Mouse (Mus musculus): ENCODE measurements around the gene Fry. TPM values are rescaled to one million over a fixed set of nuclear protein-coding genes. Genes with fewer than 3 reads are reported as not detected.

The Fry gene
- total RNA-seq, 2 experiments from 2014 or later, result 213 to 215 TPM

- no peak for DNase-seq (ENCODE audit: low spot score in 2 of 2)
Measured at GRCm38 (mm10) chr5:150384272-150385215, 266.1 kb downstream of the Fry start.

DNA sequence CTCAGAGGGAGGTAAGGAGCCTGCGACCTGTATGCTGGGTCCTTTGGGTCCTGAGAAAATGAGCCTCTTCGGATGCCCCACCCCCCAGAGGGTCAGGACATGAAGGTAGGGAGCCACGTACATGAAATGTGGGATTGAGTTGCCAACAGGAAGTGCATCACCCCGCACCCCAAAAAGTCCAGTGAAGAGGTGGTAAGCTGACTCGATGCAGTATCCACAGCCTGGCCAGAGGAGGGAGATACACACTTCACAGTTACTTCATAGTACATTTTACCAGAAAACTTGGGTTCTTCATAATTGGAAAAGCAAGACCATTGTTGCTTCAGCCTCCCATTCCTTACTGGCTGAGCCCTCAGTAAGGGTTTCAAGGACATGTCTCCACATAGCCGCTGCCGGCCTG lies 266.8 kb downstream of the Fry start:
- DNase-seq (ENCODE audit: low spot score in 2 of 2), result no peak

DNA sequence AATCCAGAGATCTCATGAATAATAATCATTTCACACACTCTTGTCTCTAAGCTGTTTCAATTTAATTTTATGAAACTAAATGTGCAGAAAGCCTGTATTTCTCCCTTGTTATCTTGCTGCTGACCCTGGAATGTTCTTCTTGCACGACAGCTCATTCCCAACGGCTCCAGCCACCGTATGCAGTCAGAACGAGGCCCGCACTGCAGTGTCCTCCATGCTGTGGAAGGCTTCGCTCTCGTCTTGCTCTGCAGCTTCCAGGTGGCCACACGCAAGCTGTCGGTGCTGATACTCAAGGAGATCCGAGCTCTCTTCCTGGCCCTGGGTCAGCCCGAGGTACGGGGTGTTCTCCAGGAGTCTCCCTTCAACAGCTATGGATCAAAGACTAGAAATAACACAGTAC lies 270.2 kb downstream of the Fry start:
- no peak for DNase-seq (ENCODE audit: low spot score in 2 of 2)

- DNase-seq (ENCODE audit: low spot score in 2 of 2), result no peak
Measured at GRCm38 (mm10) chr5:150389589-150390377, 271.3 kb downstream of the Fry start.

DNA sequence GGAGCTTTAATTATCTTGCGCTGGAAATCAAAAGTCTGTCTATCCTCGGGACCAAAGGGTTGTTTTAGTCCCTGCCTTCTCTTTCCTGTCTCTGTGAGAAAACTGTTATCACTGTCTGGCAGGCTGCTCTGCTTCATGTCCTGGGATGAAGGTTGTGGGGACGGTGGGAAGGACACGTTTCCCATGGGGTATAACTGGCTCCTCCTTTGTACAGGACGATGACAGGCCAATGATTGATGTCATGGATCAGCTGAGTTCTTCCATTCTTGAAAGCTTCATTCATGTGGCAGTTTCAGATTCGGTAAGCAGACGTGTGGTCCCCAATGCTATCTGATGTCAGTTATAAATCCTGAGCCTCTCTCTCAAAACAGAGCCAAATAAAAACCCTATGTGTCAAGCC lies 272.0 kb downstream of the Fry start:
- DNase-seq (ENCODE audit: low spot score in 2 of 2), result no peak

GRCm38 (mm10) chr5:150394645-150395044 lies 276.2 kb downstream of the Fry start:
- DNase-seq (ENCODE audit: low spot score in 2 of 2), result no peak

- DNase-seq (ENCODE audit: low spot score in 2 of 2), result no peak
Measured at GRCm38 (mm10) chr5:150402832-150403447, 284.5 kb downstream of the Fry start.

- no peak for DNase-seq (ENCODE audit: low spot score in 2 of 2)
Measured at GRCm38 (mm10) chr5:150404867-150405266, 286.4 kb downstream of the Fry start.

- no peak for DNase-seq (ENCODE audit: low spot score in 2 of 2)
Measured at GRCm38 (mm10) chr5:150408979-150409378, 290.5 kb downstream of the Fry start.

DNA sequence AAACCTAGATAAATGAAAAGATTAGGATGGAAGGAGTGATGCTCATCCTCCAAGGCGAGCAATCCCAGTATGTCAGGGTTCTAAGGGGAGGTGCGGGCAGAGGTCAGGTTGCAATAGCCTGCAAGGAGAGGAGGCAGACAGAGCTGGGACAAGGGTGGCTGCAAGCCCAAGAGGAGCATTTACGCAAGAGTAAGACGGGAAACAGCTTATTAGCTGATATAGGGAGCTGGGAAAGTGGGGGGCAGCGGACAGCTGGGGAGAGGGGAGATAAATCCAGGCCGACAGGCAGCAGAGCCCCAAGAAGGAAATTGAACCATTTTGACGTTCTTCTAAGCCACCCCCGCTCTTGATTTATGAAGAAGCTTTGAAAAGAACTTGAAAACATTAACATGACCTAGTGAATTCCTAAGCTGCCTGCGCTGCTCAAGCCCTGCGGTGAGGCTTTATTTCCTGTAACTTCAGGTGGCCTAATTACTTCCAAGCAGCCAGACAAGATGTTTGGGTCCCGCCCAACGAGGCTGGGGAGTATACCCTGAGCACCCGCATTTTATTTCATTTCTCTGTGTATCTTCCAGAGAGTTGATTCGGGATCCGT lies 291.1 kb downstream of the Fry start:
- DNase-seq (ENCODE audit: low spot score in 2 of 2), result no peak

DNA sequence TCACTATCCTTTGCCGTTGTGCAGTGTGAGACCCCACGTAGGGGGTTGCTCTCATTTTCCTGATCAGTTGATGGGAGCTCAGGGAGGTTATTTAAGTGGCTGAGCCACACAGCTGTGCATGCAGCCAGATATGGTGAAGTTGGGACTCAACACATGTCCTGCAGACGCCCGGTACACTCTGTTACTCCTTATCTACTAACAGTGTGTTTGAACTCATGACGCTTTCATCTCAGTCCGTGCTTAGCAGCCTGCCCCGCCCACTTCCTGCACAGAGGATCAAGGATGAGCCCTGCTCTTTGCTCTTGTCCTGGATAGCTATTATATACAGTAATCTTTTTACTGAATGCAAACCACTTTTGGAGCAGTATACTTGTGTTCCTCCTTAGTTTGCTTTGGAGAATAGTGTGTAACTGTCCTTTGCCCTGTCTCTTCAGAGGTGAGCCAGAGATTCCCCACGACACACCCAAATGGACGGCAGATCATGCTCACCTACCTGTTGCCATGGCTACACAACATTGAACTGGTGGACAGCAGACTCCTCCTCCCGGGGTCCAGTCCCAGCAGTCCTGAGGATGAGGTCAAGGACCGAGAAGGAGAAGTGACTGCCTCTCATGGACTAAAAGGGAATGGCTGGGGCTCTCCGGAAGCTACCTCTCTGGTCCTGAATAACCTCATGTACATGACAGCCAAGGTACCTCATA lies 294.5 kb downstream of the Fry start:
- DNase-seq (ENCODE audit: low spot score in 2 of 2), result no peak

- DNase-seq (ENCODE audit: low spot score in 2 of 2), result no peak
Measured at GRCm38 (mm10) chr5:150414823-150415222, 296.4 kb downstream of the Fry start.

GRCm38 (mm10) chr5:150417223-150417622 lies 298.8 kb downstream of the Fry start:
- DNase-seq (ENCODE audit: low spot score in 2 of 2), result no peak

- no peak for DNase-seq (ENCODE audit: low spot score in 2 of 2)
Measured at GRCm38 (mm10) chr5:150418035-150418434, 299.6 kb downstream of the Fry start.

DNA sequence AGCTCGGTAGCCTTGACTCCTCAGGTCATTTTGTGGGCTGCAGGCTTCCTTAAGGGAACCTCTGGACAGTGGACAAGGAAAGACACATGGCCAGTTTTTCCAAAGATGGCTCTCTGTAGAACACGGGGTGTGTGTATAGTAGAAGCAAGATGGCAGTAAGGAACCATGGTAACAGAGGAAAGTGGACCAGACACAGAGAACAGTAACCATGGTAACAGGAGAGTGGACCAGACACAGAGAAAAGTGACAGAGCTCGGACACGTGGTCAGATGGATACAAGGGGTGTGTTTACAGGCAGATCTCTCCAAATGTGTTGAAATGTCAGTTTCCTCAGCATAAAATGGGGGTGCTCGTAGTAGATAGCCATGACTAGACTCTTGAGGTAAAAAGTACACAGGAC lies 306.6 kb downstream of the Fry start:
- no peak for DNase-seq (ENCODE audit: low spot score in 2 of 2)

- peak; percentile 73 to 77 for DNase-seq (ENCODE audit: low spot score in 2 of 2)
Measured at GRCm38 (mm10) chr5:150426595-150426994, 308.1 kb downstream of the Fry start.

DNA sequence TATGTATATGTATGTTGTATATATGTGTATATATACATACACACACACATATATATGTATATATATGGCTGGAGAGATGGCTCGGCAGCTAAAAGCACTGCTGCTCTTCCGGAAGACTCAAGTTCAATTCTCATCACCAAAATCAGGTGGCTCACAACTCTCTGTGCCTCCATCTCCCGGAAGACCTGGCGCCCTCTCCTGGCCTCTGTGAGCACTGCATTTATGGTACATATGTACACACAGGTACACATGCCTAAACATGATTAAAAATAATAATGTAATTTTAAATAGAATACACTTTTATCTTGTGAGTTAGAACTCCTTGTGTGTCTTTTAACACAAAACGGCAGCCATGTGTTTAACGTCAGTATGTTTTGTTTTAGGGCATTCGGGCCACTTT lies 312.8 kb downstream of the Fry start:
- peak in 1 of 2 experiments; percentile 17 for DNase-seq (ENCODE audit: low spot score in 2 of 2)

GRCm38 (mm10) chr5:150432960-150433359 lies 314.5 kb downstream of the Fry start:
- DNase-seq (ENCODE audit: low spot score in 2 of 2), result no peak

DNA sequence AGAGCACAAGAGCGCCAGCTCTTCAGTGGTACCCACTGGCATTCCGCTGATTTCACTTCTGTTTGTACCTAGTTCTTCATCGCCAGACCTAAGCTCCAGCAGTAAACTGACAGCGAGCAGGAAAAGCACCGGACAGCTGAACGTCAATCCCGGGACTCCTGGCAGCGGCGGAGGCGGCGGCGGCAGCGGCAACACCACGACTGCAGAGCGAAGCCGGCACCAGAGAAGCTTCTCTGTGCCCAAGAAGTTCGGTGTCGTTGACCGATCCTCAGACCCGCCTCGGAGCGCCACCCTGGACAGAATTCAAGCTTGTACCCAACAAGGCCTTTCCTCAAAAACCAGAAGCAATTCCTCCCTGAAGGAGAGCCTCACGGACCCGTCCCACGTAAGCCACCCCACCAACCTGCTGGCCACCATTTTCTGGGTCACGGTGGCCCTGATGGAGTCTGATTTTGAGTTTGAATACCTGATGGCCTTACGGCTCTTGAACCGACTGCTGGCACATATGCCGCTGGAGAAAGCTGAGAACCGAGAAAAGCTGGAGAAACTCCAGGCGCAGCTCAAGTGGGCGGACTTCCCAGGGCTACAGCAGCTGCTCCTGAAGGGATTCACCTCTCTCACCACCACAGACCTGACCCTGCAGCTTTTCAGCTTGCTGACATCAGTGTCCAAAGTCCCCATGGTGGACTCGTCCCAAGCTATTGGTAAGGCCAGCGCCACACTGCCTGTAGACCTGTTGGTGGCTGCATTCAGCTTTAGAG lies 318.4 kb downstream of the Fry start:
- DNase-seq (ENCODE audit: low spot score in 2 of 2), result peak; percentile 34 to 55

GRCm38 (mm10) chr5:150441690-150442089 lies 323.2 kb downstream of the Fry start:
- peak; percentile 30 for DNase-seq (ENCODE audit: low spot score in 2 of 2)

Measured in layer of hippocampus, postnatal 10 days (tissue).